Mouse (Mus musculus) olfactory bulb, adult 2 months (tissue): Measurements from ENCODE around the gene Serpina12. TPM values are rescaled to one million over a fixed set of nuclear protein-coding genes. Genes with fewer than 3 reads are reported as not detected.

Experiments used
- H3K27ac ChIP-seq: fragments of 200-500 bp; 2 replicates; pipeline ENCODE4 v1.5.1; 2012; ENCODE audit warnings: low read depth, low read length; ENCODE audit not compliant: insufficient read depth
- H3K4me1 ChIP-seq: fragments of 200-500 bp; 2 replicates; pipeline ENCODE4 v1.6.1; 2012; ENCODE audit warnings: low read length; ENCODE audit not compliant: control insufficient read depth, insufficient read depth
- H3K4me3 ChIP-seq: fragments of 200-500 bp; 2 replicates; pipeline ENCODE4 v1.5.1; 2012; ENCODE audit warnings: mild to moderate bottlenecking, low read depth, low read length, moderate library complexity; ENCODE audit not compliant: insufficient read depth
- CTCF ChIP-seq: fragments of 200-500 bp; IDR thresholded peaks from 2 replicates; pipeline ENCODE4 v1.5.1; 2012; ENCODE audit warnings: low read depth, mild to moderate bottlenecking, low read length, moderate library complexity; ENCODE audit not compliant: insufficient read depth
- POLR2A ChIP-seq: fragments of 200-500 bp; IDR thresholded peaks from 2 replicates; pipeline ENCODE4 v1.6.1; 2012; ENCODE audit warnings: mild to moderate bottlenecking, low read depth, low read length, moderate library complexity; ENCODE audit not compliant: insufficient read depth
- WGBS: fragments of 180-500 bp; shearing (Covaris S2); methylation state at CpG from one replicate; pipeline ENCODE4 v1.1.7; 2018; 5-methylcytosine and 5-hydroxymethylcytosine counted together
- polyA plus RNA-seq: library from polyadenylated mRNA; stranded (reverse); fragments of >200 nt; gene quantifications from 2 replicates; pipeline ENCODE4 v1.2.4, GENCODE M21; 2012; ENCODE audit warnings: low replicate concordance; ENCODE audit not compliant: missing spikeins, insufficient read depth, insufficient read length

The Serpina12 gene
- polyA plus RNA-seq, 1 experiment, result not detected

DNA sequence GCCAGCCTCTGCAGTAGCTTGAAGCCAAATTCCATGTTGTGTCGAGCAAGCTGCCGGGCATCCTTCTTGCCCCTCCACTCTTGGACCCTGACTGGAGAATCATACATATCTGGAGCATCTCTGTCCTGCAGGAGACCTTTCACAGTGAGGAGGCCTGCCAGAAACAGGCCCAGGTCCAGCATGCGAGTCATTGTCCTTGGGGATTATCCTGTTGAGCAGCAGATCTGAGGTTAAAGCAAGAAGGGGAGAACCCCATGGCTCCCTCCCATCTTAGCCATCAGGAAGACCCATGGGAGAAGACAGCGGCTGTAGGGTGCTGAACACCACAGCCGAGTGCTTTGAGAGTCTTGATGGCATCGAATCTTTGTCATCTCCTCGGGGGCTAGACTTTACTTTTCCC, 6.1 kb downstream of the Serpina12 start:
- no peak overlapping the region for H3K27ac ChIP-seq
- peaks cover 6% of the 10 kb centered on the region; the same call in 1 of the 2 replicates for H3K4me1 ChIP-seq
- WGBS, result 90% methylated on average over 7 of the region's 7 CpGs
- H3K4me3 ChIP-seq, result no peak overlapping the region
- TF ChIP-seq POLR2A (no peak), CTCF (no peak)

DNA sequence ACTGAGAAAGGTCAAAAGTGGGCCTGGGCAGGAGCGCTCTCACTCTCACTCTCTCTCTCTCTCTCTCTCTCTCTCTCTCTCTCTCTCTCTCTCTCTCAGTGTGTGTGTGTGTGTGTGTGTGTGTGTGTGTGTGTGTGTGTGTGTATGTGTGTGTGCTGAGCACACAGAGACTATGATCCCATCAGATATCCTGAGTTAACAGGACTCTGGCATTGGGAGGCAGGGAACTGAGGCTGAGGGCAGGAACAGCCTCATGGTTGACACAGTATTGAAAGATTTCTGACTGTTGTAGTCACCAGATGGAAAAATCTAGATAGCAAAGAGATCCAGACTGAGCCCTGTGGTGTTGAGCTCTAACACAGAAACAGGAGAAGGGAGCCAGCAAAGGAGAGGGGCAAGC, 10.5 kb downstream of the Serpina12 start:
- H3K4me3 ChIP-seq, result no peak overlapping the region
- 100% methylated on average over 1 of the region's 1 CpGs for WGBS
- H3K27ac ChIP-seq, result no peak overlapping the region
- no peak for TF ChIP-seq CTCF
- TF ChIP-seq POLR2A, result no peak
- no peaks in the 10 kb centered on the region for H3K4me1 ChIP-seq

GRCm38 (mm10) chr12:104029986-104030385, 14.3 kb downstream of the Serpina12 start:
- no peaks in the 10 kb centered on the region for H3K4me1 ChIP-seq
- TF ChIP-seq POLR2A (no peak), CTCF (no peak)
- H3K4me3 ChIP-seq, result no peak overlapping the region
- 44% methylated on average over 8 of the region's 8 CpGs for WGBS
- no peak overlapping the region for H3K27ac ChIP-seq

DNA sequence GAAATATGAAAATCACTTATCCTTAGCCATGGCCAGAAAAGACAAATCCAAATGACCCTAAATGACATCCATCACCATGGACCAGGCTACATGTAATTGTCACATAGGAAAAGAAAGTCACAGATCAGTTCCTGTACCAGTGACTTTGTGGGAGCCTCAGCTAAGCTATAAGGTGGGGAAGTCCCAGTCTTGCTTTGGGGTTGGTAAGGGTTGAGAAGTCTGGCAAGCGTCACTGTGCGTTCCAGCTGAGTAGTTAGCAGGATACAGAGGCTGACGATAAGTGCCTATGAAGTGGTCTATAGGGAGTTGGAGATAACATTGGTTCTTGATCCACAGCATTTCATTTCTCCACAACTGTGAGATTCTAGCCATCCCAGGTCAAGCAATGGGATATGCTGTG, 29.0 kb downstream of the Serpina12 start:
- TF ChIP-seq POLR2A, result no peak
- no peak for TF ChIP-seq CTCF
- Histone ChIP-seq H3K4me3 (no peak overlapping the region), H3K4me1 (no peaks in the 10 kb centered on the region), H3K27ac (no peak overlapping the region)
- WGBS, result 92% methylated on average over 3 of the region's 3 CpGs

GRCm38 (mm10) chr12:104013620-104014019, 30.6 kb downstream of the Serpina12 start, which contains the start of gene Serpina9:
TSS of gene Serpina9 (minus strand) at chr12:104013755.
- WGBS, result 86% methylated on average over 6 of the region's 6 CpGs
- TF ChIP-seq POLR2A (no peak), CTCF (no peak)
- H3K4me1 ChIP-seq, result no peaks in the 10 kb centered on the region
- H3K4me3 ChIP-seq, result no peak within 1 kb of the TSS
- H3K27ac ChIP-seq, result no peak within 1 kb of the TSS

DNA sequence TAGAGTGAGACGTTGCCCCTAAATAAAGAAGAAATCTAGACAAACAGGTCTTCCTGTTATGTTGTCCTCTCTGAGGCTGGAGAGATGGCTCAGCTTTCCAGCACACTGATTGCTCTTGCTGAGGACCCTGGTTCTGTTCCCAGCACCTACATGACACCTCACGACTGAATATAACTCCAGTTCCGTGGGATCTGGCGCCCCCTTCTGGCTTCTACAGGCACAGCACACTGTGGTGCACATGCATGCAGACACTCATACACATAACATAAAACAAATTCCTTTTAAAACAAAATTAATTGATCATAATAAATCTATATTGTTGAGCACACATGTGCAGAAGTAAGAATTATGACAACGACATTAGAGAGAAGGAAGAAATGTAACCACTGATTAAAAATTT, 39.6 kb downstream of the Serpina12 start:
- H3K4me1 ChIP-seq, result peaks cover 3% of the 10 kb centered on the region; the same call in 1 of the 2 replicates
- WGBS, result 82% methylated on average over 5 of the region's 5 CpGs
- TF ChIP-seq POLR2A, result no peak
- no peak for TF ChIP-seq CTCF
- no peak overlapping the region for H3K4me3 ChIP-seq
- H3K27ac ChIP-seq, result no peak overlapping the region

GRCm38 (mm10) chr12:104003238-104003612, 41.0 kb downstream of the Serpina12 start:
- TF ChIP-seq POLR2A, result no peak
- no peak overlapping the region for H3K27ac ChIP-seq
- peaks cover 3% of the 10 kb centered on the region; the same call in 1 of the 2 replicates for H3K4me1 ChIP-seq
- no peak overlapping the region for H3K4me3 ChIP-seq
- 26% methylated on average over 4 of the region's 4 CpGs for WGBS

GRCm38 (mm10) chr12:104002569-104003237, 41.5 kb downstream of the Serpina12 start:
- TF ChIP-seq CTCF (no peak), POLR2A (no peak)
- WGBS, result 63% methylated on average over 10 of the region's 10 CpGs
- Histone ChIP-seq H3K4me1 (peaks cover 3% of the 10 kb centered on the region; the same call in 1 of the 2 replicates), H3K4me3 (no peak overlapping the region), H3K27ac (no peak overlapping the region)

- Histone ChIP-seq H3K4me3 (no peak overlapping the region), H3K27ac (no peak overlapping the region), H3K4me1 (peaks cover 3% of the 10 kb centered on the region; the same call in 1 of the 2 replicates)
- TF ChIP-seq POLR2A (no peak), CTCF (no peak)
- 93% methylated on average over 3 of the region's 3 CpGs for WGBS
These were observed 43.6 kb downstream of the Serpina12 start for GRCm38 (mm10) chr12:104000594-104000993.
